Mouse (Mus musculus) liver, postnatal 0 days (tissue): ENCODE measurements at regions not wholly inside any gene's neighbourhood (a gene's known extent, or its start where the extent isn't known, plus 50 kb on each side); places are given as distances from the start of the nearest gene placed in this dataset.

Source experiments
- CTCF ChIP-seq: sonication (generic); IDR thresholded peaks from 2 replicates; pipeline ENCODE4 v1.5.1; 2016; ENCODE audit warnings: antibody characterized with exemption, low read depth
- EP300 ChIP-seq: IDR thresholded peaks from 2 replicates; pipeline ENCODE4 v1.6.1; 2016; ENCODE audit warnings: antibody characterized with exemption, low read depth, mild to moderate bottlenecking

DNA sequence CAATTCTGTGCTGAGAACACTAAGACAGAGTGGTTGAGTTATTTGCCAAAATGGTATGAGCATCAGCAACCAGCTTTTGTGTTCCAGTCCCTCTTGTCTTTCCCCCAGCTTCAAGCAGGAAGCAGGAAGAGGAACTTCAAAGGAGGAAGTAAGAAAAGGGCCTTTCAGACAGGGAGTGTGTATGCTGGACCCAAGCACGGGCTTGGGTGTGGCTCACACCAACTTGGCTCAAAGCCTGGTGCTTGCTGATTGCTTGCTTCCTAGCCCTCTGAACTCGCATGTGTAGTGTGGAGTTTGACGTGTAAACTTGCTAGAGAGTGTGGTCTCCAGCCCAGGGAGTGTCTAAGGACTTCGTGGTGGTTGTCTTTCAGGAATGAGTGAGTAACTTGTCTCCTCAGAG lies 141.0 kb upstream of the Jun start:
- no peak for TF ChIP-seq CTCF
- TF ChIP-seq EP300: no peak
